Mouse (Mus musculus): ENCODE measurements around the gene Gm11627. TPM values are rescaled to one million over a fixed set of nuclear protein-coding genes. Genes with fewer than 3 reads are reported as not detected.
A peak's percentile ranks its signal among the peaks of the same experiment; 100 is the strongest.

Gene Gm11627
- total RNA-seq, 1 experiment from 2014 or later, result not detected

GRCm38 (mm10) chr11:102604010-102604584, 24.8 kb upstream of the Gm11627 start, which contains the start of gene Fzd2:
TSS of gene Fzd2 (plus strand) at chr11:102604396.
- peak; percentile 80 for ATAC-seq (replicated peaks; ENCODE audit: low read depth, poor library complexity, severe bottlenecking)

GRCm38 (mm10) chr11:102603496-102603850, 24.2 kb upstream of the Gm11627 start:
- ATAC-seq (replicated peaks; ENCODE audit: low read depth, poor library complexity, severe bottlenecking), result no peak

- no peak for ATAC-seq (replicated peaks; ENCODE audit: low read depth, poor library complexity, severe bottlenecking)
These were observed 23.7 kb upstream of the Gm11627 start for GRCm38 (mm10) chr11:102602816-102603495.

GRCm38 (mm10) chr11:102599912-102600311, 20.7 kb upstream of the Gm11627 start:
- no peak for ATAC-seq (replicated peaks; ENCODE audit: low read depth, poor library complexity, severe bottlenecking)

GRCm38 (mm10) chr11:102595341-102595820, 16.1 kb upstream of the Gm11627 start:
- ATAC-seq (replicated peaks; ENCODE audit: low read depth, poor library complexity, severe bottlenecking), result no peak

GRCm38 (mm10) chr11:102587554-102587953, 8.3 kb upstream of the Gm11627 start:
- no peak for ATAC-seq (replicated peaks; ENCODE audit: low read depth, poor library complexity, severe bottlenecking)

- no peak for ATAC-seq (replicated peaks; ENCODE audit: low read depth, poor library complexity, severe bottlenecking)
These were observed 7.3 kb upstream of the Gm11627 start for GRCm38 (mm10) chr11:102586445-102587130.

GRCm38 (mm10) chr11:102582736-102583135, 3.5 kb upstream of the Gm11627 start:
- ATAC-seq (replicated peaks; ENCODE audit: low read depth, poor library complexity, severe bottlenecking), result no peak

GRCm38 (mm10) chr11:102582016-102582610, 2.9 kb upstream of the Gm11627 start:
- ATAC-seq (replicated peaks; ENCODE audit: low read depth, poor library complexity, severe bottlenecking), result no peak

- ATAC-seq (replicated peaks; ENCODE audit: low read depth, poor library complexity, severe bottlenecking), result no peak
These were observed 2.2 kb upstream of the Gm11627 start for GRCm38 (mm10) chr11:102581281-102582015.

- ATAC-seq (replicated peaks; ENCODE audit: low read depth, poor library complexity, severe bottlenecking), result no peak
These were observed 721 bp upstream of the Gm11627 start for GRCm38 (mm10) chr11:102580034-102580330.

- peak; percentile 89 for ATAC-seq (replicated peaks; ENCODE audit: low read depth, poor library complexity, severe bottlenecking)
These were observed 731 bp downstream of the Gm11627 start for GRCm38 (mm10) chr11:102578341-102579118.

- no peak for ATAC-seq (replicated peaks; ENCODE audit: low read depth, poor library complexity, severe bottlenecking)
These were observed 3.1 kb downstream of the Gm11627 start for GRCm38 (mm10) chr11:102576050-102576754.

- no peak for ATAC-seq (replicated peaks; ENCODE audit: low read depth, poor library complexity, severe bottlenecking)
These were observed 4.2 kb downstream of the Gm11627 start for GRCm38 (mm10) chr11:102575034-102575433.

GRCm38 (mm10) chr11:102572866-102573663, 6.2 kb downstream of the Gm11627 start:
- ATAC-seq (replicated peaks; ENCODE audit: low read depth, poor library complexity, severe bottlenecking), result peak; percentile 94

- no peak for ATAC-seq (replicated peaks; ENCODE audit: low read depth, poor library complexity, severe bottlenecking)
These were observed 10.4 kb downstream of the Gm11627 start for GRCm38 (mm10) chr11:102568756-102569377.

GRCm38 (mm10) chr11:102568191-102568590, 11.1 kb downstream of the Gm11627 start:
- ATAC-seq (replicated peaks; ENCODE audit: low read depth, poor library complexity, severe bottlenecking), result 0 out of 2 replicates have a peak, but pooled peaks have one; percentile 29

- ATAC-seq (replicated peaks; ENCODE audit: low read depth, poor library complexity, severe bottlenecking), result no peak
These were observed 11.5 kb downstream of the Gm11627 start for GRCm38 (mm10) chr11:102567723-102568122.

Data from common myeloid progenitor, adult 5-6 weeks (primary cell).